Mouse (Mus musculus): ENCODE results near the gene Slc9a9.
"Not testable (repeated sequence)": the region's sequence is repeated elsewhere in the genome, so short reads cannot be mapped to it uniquely, and the experiment has no call there.

Slc9a9 gene

GRCm38 (mm10) chr9:94669791-94670577 is at the start of gene Slc9a9:
Gene Slc9a9 (plus strand): TSS chr9:94669909.
- in situ Hi-C loops (cut with MboI): no loop called here

- in situ Hi-C loops (cut with MboI): no loop called here
Measured at GRCm38 (mm10) chr9:94620342-94620741, 49.4 kb upstream of the Slc9a9 start.

- in situ Hi-C loops (cut with MboI): no loop called here
Measured at GRCm38 (mm10) chr9:94620846-94621245, 48.9 kb upstream of the Slc9a9 start.

- in situ Hi-C loops (cut with MboI): no loop called here
Measured at GRCm38 (mm10) chr9:94621902-94622301, 47.8 kb upstream of the Slc9a9 start.

DNA sequence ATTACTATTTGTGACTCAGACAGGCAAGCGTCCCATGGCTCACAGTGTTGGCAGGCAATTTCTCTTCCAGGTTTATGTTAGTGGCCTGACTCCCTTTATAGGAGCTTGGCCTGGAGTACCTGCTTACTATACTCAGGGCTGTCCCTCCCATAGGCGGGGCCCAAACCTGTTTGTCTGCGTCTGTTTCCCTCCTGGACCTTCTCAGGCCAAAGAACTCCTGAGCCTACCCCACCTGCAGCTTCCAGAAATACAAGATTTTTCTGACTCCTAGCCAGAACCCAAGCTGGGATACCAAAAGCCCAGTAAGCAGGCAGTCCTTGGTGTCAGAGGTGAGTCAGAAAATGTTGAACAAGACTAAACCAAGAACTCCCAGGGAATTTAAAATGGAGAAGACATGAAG is 43.0 kb upstream of the Slc9a9 start:
- in situ Hi-C loops (cut with MboI): no loop called here

DNA sequence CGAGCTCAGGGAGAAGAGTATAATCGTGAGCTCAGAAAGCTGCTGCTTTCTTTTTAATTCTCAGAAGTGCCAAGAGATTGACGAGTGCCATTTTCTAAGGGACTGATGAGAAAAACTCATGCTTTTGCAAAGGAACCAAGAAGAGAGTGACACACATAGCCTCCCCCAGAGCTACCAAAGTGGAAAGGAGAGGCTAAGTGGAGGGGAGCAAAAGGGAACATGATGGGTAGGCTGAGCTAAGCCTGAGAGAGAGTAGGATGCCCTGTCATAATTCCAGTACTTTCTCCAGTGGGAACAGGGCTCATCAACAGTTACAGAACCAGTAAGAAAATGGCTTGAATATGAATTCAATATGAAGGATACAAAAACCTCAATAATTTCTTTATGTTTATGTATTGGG is 40.8 kb upstream of the Slc9a9 start:
- in situ Hi-C loops (cut with MboI): no loop called here

DNA sequence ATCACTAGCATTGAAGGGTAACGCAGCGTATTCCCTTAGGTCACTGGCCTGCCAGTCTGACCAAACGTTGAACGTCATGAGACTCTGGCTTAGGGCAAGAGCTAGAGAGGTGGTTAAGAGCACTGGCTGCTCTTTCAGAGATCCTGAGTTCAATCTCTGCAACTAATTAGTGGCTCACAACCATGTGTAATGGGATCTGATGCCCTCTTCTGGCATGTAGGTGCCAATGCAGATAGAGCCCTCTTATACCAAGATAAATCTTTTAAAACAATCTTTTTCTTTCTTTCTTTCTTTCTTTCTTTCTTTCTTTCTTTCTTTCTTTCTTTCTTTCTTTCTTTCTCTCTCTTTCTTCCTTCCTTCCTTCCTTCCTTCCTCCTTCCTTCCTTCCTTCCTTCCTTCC is 35.4 kb upstream of the Slc9a9 start:
- in situ Hi-C loops (cut with MboI): not testable (repeated sequence)

DNA sequence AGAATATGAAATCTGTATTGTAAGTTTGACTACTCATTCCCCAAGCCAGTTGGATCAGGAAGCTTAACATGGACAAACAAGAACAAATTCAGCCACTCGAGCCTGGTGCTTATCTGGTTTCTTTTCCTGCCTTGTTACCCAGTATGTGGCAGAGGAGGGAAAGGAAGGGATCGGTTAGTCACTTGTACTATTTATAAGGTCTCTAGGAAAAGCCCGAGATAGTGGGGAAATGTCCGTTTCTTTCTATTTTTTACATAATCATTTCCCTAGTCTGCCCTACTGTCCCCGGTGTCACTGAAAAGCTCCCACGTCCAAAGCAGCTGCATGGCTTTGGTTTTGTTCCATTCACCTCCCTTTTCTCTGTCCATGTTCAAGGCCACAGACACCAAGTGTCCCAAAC is 24.1 kb upstream of the Slc9a9 start:
- in situ Hi-C loops (cut with MboI): no loop called here

DNA sequence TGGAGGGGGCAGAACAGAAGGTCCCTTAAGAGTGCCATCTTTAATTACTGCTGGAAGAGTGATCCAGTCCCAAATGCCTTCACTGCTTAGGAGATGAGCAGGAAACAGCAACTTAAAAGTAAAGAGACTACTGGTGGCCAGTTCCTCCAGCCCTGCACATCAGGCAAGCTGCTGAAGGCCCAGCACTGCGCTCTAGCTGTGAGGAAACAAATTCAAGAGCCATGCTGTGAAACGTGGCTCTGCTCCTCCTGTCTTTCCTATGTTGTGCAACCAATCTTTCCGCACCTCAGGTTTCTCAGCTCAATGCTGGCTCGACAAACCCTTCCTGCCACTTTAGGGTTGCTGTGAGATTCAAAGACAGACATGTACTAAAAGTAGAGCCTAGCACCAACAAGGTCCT is 22.3 kb upstream of the Slc9a9 start:
- in situ Hi-C loops (cut with MboI): no loop called here

GRCm38 (mm10) chr9:94649991-94650390 is 19.7 kb upstream of the Slc9a9 start:
- in situ Hi-C loops (cut with MboI): no loop called here

GRCm38 (mm10) chr9:94653198-94653597 is 16.5 kb upstream of the Slc9a9 start:
- in situ Hi-C loops (cut with MboI): no loop called here

DNA sequence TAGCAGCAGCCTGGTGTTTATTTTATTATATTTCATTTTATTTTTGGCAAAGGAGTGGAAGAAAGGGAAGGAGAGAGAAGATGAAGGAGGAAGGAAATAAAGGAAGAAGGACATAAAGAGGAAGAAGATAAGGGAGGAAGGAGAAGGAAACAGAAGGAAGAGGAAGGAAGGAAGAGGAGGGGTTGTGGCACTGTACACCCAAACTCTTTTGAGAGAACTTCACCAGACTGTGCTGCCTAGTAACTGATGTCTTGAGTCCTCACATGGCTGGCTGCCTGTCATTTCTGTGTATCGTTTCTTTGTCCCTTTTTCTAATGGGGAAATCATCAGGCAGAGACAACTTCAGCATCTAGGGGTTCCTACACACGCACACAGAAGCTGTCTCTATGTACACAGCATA is 15.9 kb upstream of the Slc9a9 start:
- in situ Hi-C loops (cut with MboI): no loop called here

- in situ Hi-C loops (cut with MboI): no loop called here
Measured at GRCm38 (mm10) chr9:94656265-94656664, 13.4 kb upstream of the Slc9a9 start.

DNA sequence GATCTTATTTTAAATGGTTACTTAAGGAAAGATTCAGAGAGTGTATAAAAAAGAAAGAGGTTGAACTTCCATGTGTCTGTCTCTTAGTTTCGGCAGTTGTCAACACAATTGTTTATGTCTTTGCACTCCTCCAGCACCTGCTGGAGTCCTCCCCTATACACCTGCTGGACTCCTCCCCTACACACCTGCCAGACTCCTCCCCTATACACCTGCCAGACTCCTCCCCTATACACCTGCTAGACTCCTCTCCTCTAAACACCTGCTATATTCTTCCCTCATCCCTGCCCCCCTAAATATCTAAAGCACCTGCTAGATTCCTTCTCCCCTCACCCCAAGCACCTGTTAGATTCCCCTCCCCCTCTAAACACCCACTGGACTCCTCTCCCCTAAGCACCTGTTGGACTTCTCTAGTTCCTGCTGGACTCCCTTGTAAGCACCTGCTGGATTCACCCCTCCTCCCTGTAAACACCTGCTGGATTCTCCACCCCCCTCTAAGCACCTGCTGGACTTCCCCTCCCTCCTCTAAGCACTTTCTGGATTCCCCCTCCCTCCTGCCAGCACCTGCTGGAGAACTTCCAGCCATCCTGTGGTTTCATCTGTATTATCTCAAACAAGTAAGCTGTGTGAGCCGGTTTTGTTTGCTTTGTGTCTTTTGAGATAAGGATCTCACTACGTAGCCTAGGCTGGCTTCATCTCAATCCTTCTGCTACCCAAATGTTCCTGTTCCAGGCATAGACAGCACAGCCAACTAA is 10.1 kb upstream of the Slc9a9 start:
- in situ Hi-C loops (cut with MboI): no loop called here

- in situ Hi-C loops (cut with MboI): no loop called here
Measured at GRCm38 (mm10) chr9:94661768-94662167, 7.9 kb upstream of the Slc9a9 start.

GRCm38 (mm10) chr9:94665248-94665647 is 4.5 kb upstream of the Slc9a9 start:
- in situ Hi-C loops (cut with MboI): no loop called here

- in situ Hi-C loops (cut with MboI): no loop called here
Measured at GRCm38 (mm10) chr9:94668589-94668988, 1.1 kb upstream of the Slc9a9 start.

- in situ Hi-C loops (cut with MboI): no loop called here
Measured at GRCm38 (mm10) chr9:94670704-94671103, 995 bp downstream of the Slc9a9 start.

- in situ Hi-C loops (cut with MboI): no loop called here
Measured at GRCm38 (mm10) chr9:94674704-94675103, 5.0 kb downstream of the Slc9a9 start.

GRCm38 (mm10) chr9:94678021-94678655 is 8.4 kb downstream of the Slc9a9 start:
- in situ Hi-C loops (cut with MboI): no loop called here

GRCm38 (mm10) chr9:94680468-94681094 is 10.9 kb downstream of the Slc9a9 start:
- in situ Hi-C loops (cut with MboI): no loop called here

DNA sequence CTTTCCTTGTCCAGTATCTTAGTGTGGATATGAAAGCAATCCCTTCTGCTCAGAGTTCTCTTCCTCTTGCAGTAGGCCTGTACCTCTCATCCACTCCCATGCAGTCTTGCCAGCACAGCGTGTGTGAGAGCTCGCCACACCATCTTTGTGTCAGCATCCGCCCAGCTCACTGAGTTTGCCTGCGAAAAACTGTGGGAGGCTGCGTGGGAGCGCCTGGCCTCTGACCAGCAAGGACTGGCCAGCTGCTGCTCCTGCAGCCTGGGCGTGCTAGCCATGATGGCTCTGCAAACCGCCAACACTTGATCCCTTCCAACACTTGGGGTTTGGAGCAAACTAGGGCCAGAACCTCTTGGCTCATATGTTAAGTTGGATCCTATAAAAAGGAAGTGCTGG is 11.4 kb downstream of the Slc9a9 start:
- in situ Hi-C loops (cut with MboI): no loop called here

Measured in mature B cell (primary cell).